Mouse (Mus musculus) retina, postnatal 7 days (tissue): ENCODE data around the gene Mcl1.
"Not testable (repeated sequence)": the region's sequence is repeated elsewhere in the genome, so short reads cannot be mapped to it uniquely, and the experiment has no call there.

Experiments
- DNase-seq: peaks from one replicate; pipeline ENCODE4 v3.0.0-alpha.2; 2012; ENCODE audit warnings: low read depth, low spot score

Gene Mcl1

DNA sequence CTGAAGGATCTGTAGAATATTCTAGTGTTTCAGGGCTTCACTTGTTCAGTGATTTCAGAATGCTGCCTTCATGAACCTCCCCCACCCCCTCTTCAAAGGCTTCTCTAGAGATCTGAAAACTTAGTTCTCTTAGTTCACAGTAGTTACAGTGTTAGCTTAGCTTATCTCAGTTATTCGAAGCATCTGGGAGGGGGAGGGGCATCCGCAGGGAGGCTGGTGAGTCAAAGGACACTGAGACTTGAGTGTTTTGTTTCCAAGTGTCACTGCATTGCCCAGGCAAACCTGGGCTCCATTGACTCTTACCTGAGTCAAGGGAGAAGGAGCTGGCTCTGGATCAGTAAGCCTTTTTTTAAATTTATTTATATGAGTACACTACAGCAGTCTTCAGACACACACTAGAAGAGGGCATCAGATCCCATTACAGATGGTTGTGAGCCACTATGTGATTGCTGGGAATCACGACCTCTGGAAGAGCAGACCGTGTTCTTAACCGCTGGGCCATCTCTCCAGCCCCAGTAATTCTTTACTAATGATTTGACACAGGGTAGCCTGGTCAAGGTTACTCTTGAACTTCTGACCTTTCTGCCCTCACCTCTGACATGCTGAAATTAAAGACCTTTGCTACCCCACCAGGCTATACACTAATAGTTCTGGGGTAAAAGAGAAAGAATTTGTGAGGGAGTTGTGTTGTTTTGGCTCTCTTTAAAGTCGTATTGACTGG lies 7.7 kb downstream of the Mcl1 start:
- no peak for DNase-seq

- no peak for DNase-seq
Observed at GRCm38 (mm10) chr3:95667521-95667920, 8.9 kb downstream of the Mcl1 start.

- DNase-seq, result no peak
Observed at GRCm38 (mm10) chr3:95668026-95668425, 9.4 kb downstream of the Mcl1 start.

GRCm38 (mm10) chr3:95668589-95669308 lies 10.2 kb downstream of the Mcl1 start:
- no peak for DNase-seq

- DNase-seq, result no peak
Observed at GRCm38 (mm10) chr3:95669309-95669665, 10.7 kb downstream of the Mcl1 start.

DNA sequence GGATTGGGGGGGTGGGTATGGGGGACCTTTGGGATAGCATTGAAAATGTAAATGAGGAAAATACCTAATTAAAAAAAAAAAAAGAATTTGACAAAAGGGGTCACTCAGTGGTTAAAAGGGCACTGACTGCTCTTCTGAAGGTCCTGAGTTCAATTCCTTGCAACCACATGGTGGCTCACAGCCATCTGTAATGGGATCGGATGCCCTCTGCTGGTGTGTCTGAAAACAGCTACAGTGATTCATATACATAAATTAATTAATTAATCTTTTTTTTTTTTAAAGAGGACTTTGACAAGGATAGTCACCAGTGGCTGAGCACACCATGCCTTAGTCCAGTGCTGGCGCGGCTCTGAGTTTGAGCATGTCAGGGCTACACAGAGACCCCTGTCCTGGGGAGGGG lies 11.8 kb downstream of the Mcl1 start:
- DNase-seq, result not testable (repeated sequence)

DNA sequence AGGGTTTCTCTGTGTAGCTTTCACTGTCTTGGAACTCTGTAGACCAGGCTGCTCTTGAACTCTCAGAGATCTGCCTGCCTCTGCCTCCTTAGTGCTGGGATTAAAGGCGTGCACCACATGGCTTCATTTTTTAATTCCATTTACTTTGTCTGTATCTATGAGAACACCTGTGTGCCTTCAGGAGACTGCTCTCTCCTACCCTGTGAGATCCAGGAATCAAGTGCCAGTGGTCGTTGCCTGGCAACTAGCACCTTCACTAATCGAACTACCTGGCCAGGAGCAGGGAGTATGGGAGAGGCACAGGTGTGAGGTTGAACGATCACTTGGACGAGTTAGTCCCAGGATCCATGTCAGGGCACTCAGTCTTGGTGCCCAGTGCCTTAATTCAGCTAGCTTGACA lies 12.6 kb downstream of the Mcl1 start:
- no peak for DNase-seq

DNA sequence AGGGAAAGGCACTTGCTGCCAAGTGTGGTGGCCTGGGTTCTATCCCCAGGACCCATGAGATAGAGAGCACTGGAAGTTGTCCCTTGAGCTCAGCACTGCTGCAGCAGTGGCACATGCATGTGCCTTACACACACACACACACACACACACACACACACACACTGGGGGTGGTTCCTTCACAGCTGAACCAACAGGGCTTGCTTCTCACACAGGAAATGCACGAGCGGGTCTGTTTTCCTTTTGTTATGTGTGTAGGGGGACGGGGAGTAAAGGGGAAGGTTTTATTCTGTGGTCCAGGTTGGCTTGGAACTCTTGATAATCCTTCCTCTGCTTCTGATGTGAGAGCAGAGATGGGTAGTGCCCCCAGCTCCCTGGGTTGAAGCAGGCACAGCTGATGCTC lies 13.9 kb downstream of the Mcl1 start:
- DNase-seq, result no peak

DNA sequence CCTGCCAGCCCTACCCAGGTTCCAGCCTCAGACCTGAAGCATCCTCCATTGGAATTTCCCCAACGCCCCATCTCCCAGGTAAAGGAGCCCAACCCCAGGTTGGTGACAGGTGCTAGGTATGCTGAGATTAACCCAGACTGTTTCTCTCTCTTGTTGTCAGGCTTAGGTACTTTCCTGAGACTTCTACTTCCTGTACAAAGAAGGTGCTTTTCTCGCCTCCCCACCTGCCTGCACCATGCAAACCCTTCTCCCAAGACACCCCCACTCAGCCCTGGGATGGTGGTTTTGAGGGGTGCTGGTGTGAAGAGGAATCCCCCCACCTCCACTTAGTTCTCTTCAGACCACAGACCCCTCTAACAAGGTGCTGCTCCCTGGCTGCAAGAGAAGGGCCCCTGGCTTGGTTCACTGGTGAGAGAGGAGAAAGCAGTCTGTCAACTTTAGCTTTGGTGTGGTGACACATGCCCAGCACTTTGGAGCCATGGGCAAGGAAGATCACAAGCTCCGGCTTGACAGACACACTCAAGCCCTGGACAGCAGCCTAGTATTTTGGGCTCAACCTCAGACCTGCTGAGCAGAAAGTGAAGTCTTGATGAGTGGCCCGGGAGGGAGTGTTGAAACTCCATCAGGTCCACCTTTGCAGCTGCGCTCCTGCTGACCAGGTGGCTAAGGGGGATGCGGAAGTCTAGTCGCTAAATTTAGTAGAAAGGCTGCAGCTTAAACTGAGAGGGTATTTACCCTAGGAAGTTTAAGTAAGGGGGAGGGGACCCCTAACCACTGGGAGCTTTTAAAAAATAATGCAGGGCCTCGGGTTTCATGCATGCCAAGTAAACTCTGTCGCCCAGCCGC lies 14.5 kb downstream of the Mcl1 start:
- DNase-seq, result no peak

GRCm38 (mm10) chr3:95673707-95674211 lies 15.2 kb downstream of the Mcl1 start:
- DNase-seq, result no peak

DNA sequence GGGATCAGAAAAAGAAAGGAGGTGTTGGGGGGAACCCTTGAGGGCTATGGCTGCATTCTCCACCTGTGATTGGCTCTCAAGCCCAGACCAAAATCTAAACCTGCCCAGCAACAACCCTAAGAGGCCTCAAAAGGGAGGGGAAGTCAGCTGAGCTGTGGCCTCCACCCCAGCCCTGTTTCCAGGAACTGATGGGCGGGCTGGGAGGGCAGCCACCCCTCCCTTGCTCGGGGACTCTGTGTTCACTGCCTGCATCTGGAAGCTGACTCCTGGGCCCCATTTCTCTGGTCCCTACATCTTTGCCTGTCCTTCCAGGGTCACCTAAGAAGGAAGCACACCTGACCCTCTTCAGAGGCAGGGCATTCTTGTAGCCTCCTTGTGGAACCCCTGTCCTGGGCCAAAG lies 15.6 kb downstream of the Mcl1 start:
- DNase-seq, result no peak

- no peak for DNase-seq
Observed at GRCm38 (mm10) chr3:95674812-95675211, 16.2 kb downstream of the Mcl1 start.

GRCm38 (mm10) chr3:95675301-95676092 lies 16.9 kb downstream of the Mcl1 start:
- DNase-seq, result no peak

GRCm38 (mm10) chr3:95676745-95677419 lies 18.3 kb downstream of the Mcl1 start:
- peak; percentile 56 for DNase-seq

DNA sequence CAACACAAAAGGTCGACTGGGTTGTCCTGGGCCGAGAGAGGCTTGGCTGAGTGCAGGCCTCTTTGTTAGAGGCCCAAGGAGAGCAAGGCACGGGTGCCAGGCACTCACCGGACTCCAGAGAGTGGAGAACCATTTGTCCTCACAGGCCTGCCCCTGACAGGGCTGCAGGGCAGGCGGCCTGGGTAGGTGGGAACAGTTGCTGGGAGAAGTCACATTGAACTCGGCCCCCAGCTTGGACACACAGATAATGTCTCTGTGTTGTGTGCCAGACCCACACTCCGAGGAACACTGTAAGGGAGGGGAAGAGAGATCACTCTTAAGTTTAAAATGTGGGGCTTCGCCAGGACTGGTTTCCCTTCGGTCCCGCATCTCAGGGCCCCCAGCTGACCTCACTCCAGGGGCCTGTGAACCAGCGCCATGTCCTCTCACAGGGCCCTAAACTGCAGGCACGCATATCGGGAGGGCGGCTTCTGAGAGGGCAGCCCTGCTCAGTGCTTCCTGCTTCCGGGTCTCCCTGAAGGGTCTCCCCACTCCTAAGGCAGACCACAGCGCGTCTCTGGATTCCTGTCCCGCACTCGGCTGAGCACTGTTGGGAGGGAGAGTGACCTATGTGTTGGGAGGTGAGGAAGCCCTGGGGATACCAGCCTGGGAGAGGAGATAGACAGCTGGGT lies 19.0 kb downstream of the Mcl1 start:
- DNase-seq, result no peak

- no peak for DNase-seq
Observed at GRCm38 (mm10) chr3:95679551-95679950, 21.0 kb downstream of the Mcl1 start.

DNA sequence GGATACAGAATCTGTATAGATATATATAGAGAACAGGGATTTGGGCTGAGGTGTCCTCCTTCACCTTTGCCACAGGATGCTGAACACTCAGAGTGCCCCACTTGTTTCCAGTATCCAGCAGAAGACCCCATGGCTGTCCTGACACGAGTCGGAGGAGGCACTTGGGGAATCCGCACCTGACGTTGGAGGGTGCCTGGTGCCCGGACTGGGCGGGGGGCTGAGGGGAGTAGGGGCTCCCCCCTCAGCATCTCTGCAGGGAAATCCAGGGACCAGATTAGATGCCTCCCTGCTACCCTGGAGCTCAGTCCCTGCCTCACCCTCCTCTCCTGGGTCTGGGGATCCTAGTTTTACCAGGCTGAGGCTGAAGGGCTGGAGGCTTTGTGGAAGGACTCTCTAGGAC lies 22.1 kb downstream of the Mcl1 start:
- no peak for DNase-seq

DNA sequence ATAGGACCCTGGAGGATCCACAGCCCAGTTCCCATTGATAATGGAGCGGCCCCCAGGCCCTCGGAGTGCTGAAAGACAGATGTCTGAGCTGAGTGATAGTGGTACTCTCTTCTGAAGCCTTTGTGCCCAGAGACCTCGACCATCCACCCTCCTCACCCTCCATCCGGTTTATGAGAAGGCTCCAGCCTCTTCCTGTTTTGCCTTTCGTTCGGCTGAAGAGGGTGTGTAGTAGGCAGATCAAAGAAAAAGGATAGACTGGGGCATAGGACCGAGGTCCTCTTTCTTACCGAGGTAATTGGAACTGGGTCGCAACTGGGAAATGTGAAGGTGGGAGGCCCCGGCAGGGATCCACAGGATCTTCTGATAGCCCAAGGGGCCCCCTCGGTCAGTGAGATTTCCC lies 22.8 kb downstream of the Mcl1 start:
- no peak for DNase-seq

- no peak for DNase-seq
Observed at GRCm38 (mm10) chr3:95682878-95683277, 24.3 kb downstream of the Mcl1 start.

GRCm38 (mm10) chr3:95684846-95685245 lies 26.3 kb downstream of the Mcl1 start:
- no peak for DNase-seq
